Mouse (Mus musculus): ENCODE measurements around the gene Xpo5. TPM values are rescaled to one million over a fixed set of nuclear protein-coding genes. Genes with fewer than 3 reads are reported as not detected.

The Xpo5 gene
- total RNA-seq (2021) = 10 to 100 TPM; 45.7 to 85.4 TPM
- long read RNA-seq, experiment 1, full-length matches to known transcripts = 11 of 18 reads
- long read RNA-seq, experiment 1, partial matches to known transcripts = 6 of 18 reads
- long read RNA-seq, experiment 1, other reads (novel, unspliced or antisense) = 1 of 18 reads
- long read RNA-seq, experiment 2, full-length matches to known transcripts = 5 of 75 reads
- long read RNA-seq, experiment 2, partial matches to known transcripts = 65 of 75 reads
- long read RNA-seq, experiment 2, other reads (novel, unspliced or antisense) = 5 of 75 reads

GRCm38 (mm10) chr17:46202421-46203071, at the start of gene Xpo5, which contains the start of gene Polh:
Gene Xpo5 (plus strand): TSS chr17:46202782.
Gene Polh (minus strand): TSS chr17:46202645.
- peak; percentile 92 to 94 for DNase-seq (ENCODE audit: low spot score in 2 of 2)

- peak; percentile 75 to 78 for DNase-seq (ENCODE audit: low spot score in 2 of 2)
These were observed 49.5 kb upstream of the Xpo5 start, which contains the start of gene Mad2l1bp for GRCm38 (mm10) chr17:46152847-46153782. Gene Mad2l1bp (minus strand): TSS chr17:46153553.

- no peak for DNase-seq (ENCODE audit: low spot score in 2 of 2)
These were observed 48.2 kb upstream of the Xpo5 start for GRCm38 (mm10) chr17:46154336-46154735.

DNA sequence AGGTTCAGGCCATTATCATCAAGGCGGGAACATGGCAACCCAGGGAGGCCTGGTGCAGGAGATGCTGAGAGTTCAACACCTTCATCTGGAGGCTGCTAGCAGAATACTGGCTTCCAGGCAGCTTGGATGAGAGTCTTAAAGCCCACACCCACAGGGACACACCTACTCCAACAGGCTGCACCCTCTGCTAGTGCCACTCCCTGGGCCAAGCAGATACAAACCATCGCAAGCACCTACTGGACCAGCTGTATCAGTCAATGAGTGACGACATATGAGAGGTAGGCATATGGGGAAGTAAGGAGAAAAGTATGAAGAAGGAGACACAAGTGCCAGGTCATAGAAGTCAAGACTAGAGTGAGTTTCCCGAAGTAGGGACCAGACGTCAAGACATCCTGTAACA, 45.9 kb upstream of the Xpo5 start:
- no peak for DNase-seq (ENCODE audit: low spot score in 2 of 2)

DNA sequence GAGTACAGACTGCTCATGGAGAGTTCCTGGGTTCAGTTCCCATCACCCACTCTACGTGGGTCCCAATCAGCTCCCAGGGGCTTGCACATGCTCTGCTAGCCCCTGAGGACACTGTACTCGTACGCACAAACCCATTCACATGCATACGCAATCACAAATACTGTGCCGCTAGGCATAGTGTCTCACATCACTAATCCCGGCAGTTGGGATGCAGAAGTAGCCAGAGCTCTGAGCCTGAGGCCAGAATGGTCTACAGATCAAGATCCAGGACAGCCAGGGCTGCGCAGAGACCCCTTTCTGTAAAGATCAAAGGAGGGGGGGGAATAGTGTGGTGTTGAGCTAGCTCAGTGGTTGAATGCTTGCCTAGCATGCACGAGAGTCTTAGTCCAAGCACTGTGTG, 45.5 kb upstream of the Xpo5 start:
- no peak for DNase-seq (ENCODE audit: low spot score in 2 of 2)

DNA sequence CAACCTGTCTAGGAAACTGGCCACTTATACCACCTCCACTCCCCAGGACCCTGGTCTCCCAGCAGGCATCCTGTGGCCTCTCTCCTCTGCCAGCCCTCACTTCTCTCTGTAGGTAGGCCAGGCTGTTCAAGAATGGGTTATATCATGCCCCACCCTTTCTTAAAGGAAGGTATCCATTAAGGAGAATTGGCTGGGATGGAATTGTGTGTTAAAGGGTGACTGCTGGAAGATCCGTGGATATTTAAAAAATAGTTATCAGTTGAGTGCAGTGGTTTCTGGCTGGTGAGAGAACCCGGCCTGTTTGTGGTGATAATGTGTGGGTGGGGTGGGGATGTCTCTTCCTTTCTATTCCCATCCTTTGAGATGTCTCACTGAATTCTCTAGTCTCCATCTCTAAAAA, 43.3 kb upstream of the Xpo5 start:
- no peak for DNase-seq (ENCODE audit: low spot score in 2 of 2)

GRCm38 (mm10) chr17:46160090-46160662, 42.4 kb upstream of the Xpo5 start:
- DNase-seq (ENCODE audit: low spot score in 2 of 2) = peak; percentile 89 to 90

DNA sequence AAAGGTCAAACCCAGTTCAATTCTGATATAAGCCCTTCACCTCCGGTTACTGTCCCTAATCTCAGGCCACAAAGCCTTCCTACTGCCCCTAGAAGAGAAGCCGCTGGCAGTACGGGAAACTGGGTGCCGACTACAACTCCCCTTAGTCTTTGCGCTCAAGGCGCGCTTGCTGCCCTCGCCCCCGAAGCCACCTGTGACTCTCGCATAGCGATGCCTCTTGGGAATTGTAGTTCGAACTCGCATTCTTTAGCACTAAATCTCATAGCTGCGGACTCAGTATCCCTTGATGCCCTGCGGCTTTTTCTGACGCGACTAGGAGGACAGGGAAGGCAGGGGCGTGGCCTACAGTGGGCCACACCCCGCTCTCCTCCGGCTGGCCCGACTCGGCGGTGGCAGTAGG, 41.9 kb upstream of the Xpo5 start, which contains the start of gene Gtpbp2:
Gene Gtpbp2 (plus strand): TSS at position 347 of the 400 bp plus-strand sequence.
- peak; percentile 80 to 85 for DNase-seq (ENCODE audit: low spot score in 2 of 2)

GRCm38 (mm10) chr17:46161179-46161578, 41.4 kb upstream of the Xpo5 start:
- DNase-seq (ENCODE audit: low spot score in 2 of 2) = no peak

DNA sequence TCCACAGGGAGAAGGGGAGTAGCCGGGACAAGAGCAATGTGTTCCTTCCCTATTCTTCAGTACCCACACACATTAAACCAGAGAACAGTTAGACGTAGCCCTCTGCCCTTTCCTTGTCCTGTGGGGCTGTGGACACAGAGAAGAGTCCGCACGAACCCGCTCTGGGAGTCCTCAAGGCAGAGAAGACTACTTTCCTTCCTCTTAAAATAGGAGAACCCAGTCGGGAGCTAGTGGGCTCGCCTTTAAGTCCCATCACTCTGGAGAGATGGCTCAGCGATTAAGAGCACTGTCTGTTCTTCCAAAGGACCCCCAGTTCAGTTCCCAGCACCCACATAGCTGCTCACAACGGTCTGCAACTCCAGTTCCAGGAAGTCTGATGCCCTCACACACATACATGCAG, 40.9 kb upstream of the Xpo5 start:
- DNase-seq (ENCODE audit: low spot score in 2 of 2) = no peak

DNA sequence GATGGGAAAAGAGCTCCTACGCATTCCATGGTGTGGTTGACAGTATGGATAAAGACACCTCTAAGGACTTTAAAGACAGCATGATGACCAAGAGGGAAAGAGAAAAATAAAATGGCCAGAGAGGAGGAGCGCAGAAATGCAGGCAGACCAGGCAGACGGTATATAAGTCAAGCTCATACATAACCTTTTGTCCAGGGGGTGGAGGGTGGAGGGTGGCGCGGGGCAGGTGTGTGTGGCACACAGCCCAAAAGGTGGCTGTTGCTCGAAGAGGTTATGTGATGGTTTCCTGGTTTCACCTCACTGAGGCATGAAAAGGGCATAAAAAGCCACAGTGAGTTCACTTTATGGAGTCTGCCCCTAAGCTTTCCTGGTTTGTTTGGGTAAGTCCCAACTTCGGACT, 40.0 kb upstream of the Xpo5 start:
- no peak for DNase-seq (ENCODE audit: low spot score in 2 of 2)

GRCm38 (mm10) chr17:46162951-46163421, 39.6 kb upstream of the Xpo5 start:
- no peak for DNase-seq (ENCODE audit: low spot score in 2 of 2)

GRCm38 (mm10) chr17:46164301-46164700, 38.3 kb upstream of the Xpo5 start:
- no peak for DNase-seq (ENCODE audit: low spot score in 2 of 2)

GRCm38 (mm10) chr17:46164791-46165190, 37.8 kb upstream of the Xpo5 start:
- no peak for DNase-seq (ENCODE audit: low spot score in 2 of 2)

DNA sequence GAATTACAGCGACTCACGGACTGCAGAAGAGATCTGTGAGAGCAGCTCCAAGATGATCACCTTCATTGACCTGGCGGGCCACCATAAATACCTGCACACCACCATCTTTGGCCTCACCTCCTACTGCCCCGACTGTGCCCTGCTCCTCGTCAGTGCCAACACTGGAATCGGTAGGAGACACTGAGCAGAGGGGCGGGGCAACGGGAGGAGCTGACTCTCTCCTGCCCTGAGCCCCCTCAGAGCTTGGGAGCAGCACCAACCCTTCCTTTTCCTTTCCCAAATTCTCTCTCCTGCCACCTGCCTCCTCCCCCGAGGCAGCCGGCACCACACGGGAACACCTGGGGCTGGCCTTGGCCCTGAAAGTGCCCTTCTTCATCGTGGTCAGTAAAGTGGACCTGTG, 37.1 kb upstream of the Xpo5 start:
- no peak for DNase-seq (ENCODE audit: low spot score in 2 of 2)

GRCm38 (mm10) chr17:46166270-46166669, 36.3 kb upstream of the Xpo5 start:
- no peak for DNase-seq (ENCODE audit: low spot score in 2 of 2)

DNA sequence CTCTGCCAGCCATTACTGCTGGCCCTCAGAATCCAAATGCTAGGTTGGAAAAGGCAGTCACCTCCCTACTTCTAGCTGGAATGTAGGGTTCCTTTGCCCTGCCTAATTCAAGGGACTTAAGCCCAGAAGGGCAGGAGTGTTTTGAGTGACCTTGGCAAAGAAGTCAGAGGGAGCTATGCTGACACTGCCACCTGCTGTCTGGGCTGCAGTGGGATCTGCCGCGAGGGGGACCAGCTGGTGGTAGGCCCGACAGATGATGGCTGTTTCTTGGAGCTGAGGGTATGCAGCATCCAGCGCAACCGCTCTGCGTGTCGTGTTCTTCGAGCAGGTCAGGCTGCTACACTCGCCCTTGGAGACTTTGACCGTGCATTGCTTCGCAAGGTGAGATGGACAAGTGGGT, 35.6 kb upstream of the Xpo5 start:
- DNase-seq (ENCODE audit: low spot score in 2 of 2) = peak in 1 of 2 experiments; percentile 31

DNA sequence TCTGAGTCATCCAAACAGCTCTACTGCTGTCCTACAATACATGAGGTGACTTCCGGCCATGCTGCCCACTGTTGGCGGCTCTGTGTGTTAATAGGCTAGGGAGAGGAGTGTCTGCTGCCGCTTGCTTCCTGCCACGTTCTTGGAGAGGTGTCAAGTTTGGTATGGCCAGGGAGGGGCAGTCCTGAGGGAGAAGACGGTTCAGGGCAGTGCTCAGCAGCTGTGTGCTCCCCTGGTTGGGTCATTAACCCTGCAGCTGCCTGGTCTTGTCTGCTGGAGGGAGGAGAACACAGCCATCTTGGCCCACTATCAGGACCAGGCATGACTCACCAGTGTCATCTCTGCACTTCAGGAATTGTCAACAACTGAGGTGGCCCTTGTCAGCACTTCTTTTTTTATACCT, 34.3 kb upstream of the Xpo5 start:
- no peak for DNase-seq (ENCODE audit: low spot score in 2 of 2)

DNA sequence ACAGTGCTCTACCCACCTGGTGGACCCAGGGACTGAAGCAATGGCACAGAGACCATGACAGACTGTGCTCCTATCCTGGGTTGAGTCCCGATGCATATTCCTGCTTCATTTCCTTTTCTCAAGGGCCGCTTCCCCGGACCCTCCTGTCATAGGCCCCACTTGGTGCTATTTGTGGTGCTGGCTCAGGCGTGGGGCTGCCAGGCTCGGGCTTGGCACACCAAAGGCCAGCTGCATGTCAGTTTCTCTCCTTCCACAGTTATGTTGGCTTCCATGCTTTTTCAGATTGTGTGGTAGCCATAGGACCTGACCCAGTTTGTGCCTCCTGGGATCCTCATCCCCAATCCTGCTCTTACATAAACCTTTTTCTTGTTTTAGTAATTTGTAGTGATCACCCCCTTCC, 33.8 kb upstream of the Xpo5 start:
- DNase-seq (ENCODE audit: low spot score in 2 of 2) = no peak

- no peak for DNase-seq (ENCODE audit: low spot score in 2 of 2)
These were observed 32.0 kb upstream of the Xpo5 start for GRCm38 (mm10) chr17:46170538-46170937.

DNA sequence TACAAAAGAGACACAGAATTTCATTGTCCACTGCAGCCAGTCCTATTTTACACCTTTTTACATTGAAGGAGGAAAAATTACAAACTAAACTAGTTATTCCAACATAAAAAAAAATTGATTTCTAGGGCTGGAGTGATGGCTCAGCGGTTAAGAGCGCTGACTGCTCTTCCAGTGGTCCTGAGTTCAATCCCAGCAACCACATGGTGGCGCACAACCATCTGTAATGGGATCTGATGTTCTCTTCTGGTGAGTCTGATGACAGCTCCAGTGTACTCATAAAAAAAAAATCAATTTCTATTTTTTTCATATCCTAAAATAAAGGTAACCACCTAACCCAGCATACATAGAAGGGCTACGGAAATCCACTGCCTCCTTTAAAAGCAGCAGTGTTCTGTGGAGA, 20.3 kb upstream of the Xpo5 start:
- no peak for DNase-seq (ENCODE audit: low spot score in 2 of 2)

All from adrenal gland, adult 18-20 months (tissue).